Mouse (Mus musculus) MEL (cell line): ENCODE measurements around the gene Atp6v1a. TPM values are rescaled to one million over a fixed set of nuclear protein-coding genes. Genes with fewer than 3 reads are reported as not detected.

Experiments used
- DNase-seq: peaks from one replicate; pipeline ENCODE4 v3.0.0; 2011; ENCODE audit warnings: low read depth, low spot score
- H3K27ac ChIP-seq: 2 replicates; pipeline ENCODE4 v1.5.1; 2012; ENCODE audit warnings: low read depth, mild to moderate bottlenecking, control low read depth, low read length, moderate library complexity; ENCODE audit not compliant: control insufficient read depth
- H3K27me3 ChIP-seq, 2 experiments: fragments of 150-350 bp in 1 of 2; sonication (generic) in 1 of 2; 2 replicates each; pipeline ENCODE4 v1.6.1; 2012; ENCODE audit warnings: low read length in 2 of 2, mild to moderate bottlenecking in 2 of 2, improper control_type of control experiment in 1 of 2, moderate library complexity in 1 of 2; ENCODE audit not compliant: insufficient read depth in 2 of 2, control insufficient read depth in 1 of 2
- H3K36me3 ChIP-seq, 2 experiments: 2 replicates each; pipeline ENCODE4 v1.6.1; 2012 to 2014; ENCODE audit warnings: low read length in 2 of 2, improper control_type of control experiment in 1 of 2, inconsistent platforms in 1 of 2, mild to moderate bottlenecking in 1 of 2; ENCODE audit not compliant: insufficient read depth in 2 of 2, control insufficient read depth in 1 of 2
- H3K4me1 ChIP-seq, 2 experiments: fragments of 150-350 bp in 1 of 2; sonication (generic) in 1 of 2; 2 replicates each; pipeline ENCODE4 v1.6.1; 2012; ENCODE audit warnings: low read length in 2 of 2, improper control_type of control experiment in 1 of 2, mild to moderate bottlenecking in 1 of 2; ENCODE audit not compliant: insufficient read depth in 2 of 2, control insufficient read depth in 1 of 2
- H3K4me3 ChIP-seq, 2 experiments: fragments of 150-350 bp in 1 of 2; sonication (generic) in 1 of 2; 2 replicates each; pipeline ENCODE4 v1.5.1; 2012; ENCODE audit warnings: low read depth in 2 of 2, low read length in 2 of 2, mild to moderate bottlenecking in 2 of 2, moderate library complexity in 2 of 2, control low read depth in 1 of 2, improper control_type of control experiment in 1 of 2; ENCODE audit not compliant: control insufficient read depth in 1 of 2, insufficient read depth in 1 of 2
- H3K79me2 ChIP-seq: 2 replicates; pipeline ENCODE4 v1.6.1; 2012; ENCODE audit warnings: mild to moderate bottlenecking, low read length, moderate library complexity; ENCODE audit not compliant: control insufficient read depth, poor library complexity, insufficient read depth
- H3K9ac ChIP-seq: 2 replicates; pipeline ENCODE4 v1.6.1; 2012; ENCODE audit warnings: low read depth, mild to moderate bottlenecking, control low read depth, low read length, moderate library complexity; ENCODE audit not compliant: control insufficient read depth, poor library complexity, severe bottlenecking
- H3K9me3 ChIP-seq: fragments of 150-350 bp; sonication (generic); replicated peaks from 2 replicates; pipeline ENCODE4 v1.6.1; 2012; ENCODE audit warnings: mild to moderate bottlenecking, low read length, improper control_type of control experiment, moderate library complexity; ENCODE audit not compliant: insufficient read depth
- BHLHE40 ChIP-seq: IDR thresholded peaks from 2 replicates; pipeline ENCODE4 v1.6.1; 2012; ENCODE audit warnings: low read depth, mild to moderate bottlenecking, inconsistent platforms, low read length, improper control_type of control experiment, borderline replicate concordance
- CHD1 ChIP-seq: IDR thresholded peaks from 2 replicates; pipeline ENCODE4 v1.6.1; 2012; ENCODE audit warnings: low read depth, mild to moderate bottlenecking, inconsistent platforms, low read length, improper control_type of control experiment
- CHD2 ChIP-seq: IDR thresholded peaks from 2 replicates; pipeline ENCODE4 v1.6.1; 2011; ENCODE audit warnings: low read length, improper control_type of control experiment
- E2F4 ChIP-seq: IDR thresholded peaks from 2 replicates; pipeline ENCODE4 v1.6.1; 2011; ENCODE audit warnings: low read depth, low read length, improper control_type of control experiment, borderline replicate concordance
- ELF1 ChIP-seq: IDR thresholded peaks from 2 replicates; pipeline ENCODE4 v1.6.1; 2014; ENCODE audit warnings: low read depth, mild to moderate bottlenecking, inconsistent platforms, low read length, improper control_type of control experiment, moderate library complexity
- EP300 ChIP-seq, 2 experiments: IDR thresholded peaks; 2 replicates each; pipeline ENCODE4 v1.6.1; 2011; ENCODE audit warnings: improper control_type of control experiment in 2 of 2, low read length in 2 of 2, low read depth in 1 of 2, mild to moderate bottlenecking in 1 of 2
- ETS1 ChIP-seq: IDR thresholded peaks from 2 replicates; pipeline ENCODE4 v1.6.1; 2012; ENCODE audit warnings: low read depth, mild to moderate bottlenecking, inconsistent platforms, low read length, improper control_type of control experiment, moderate library complexity
- GABPA ChIP-seq: IDR thresholded peaks from 2 replicates; pipeline ENCODE4 v1.6.1; 2012; ENCODE audit warnings: low read depth, mild to moderate bottlenecking, inconsistent platforms, low read length, improper control_type of control experiment, moderate library complexity
- HCFC1 ChIP-seq: IDR thresholded peaks from 2 replicates; pipeline ENCODE4 v1.6.1; 2012; ENCODE audit warnings: low read depth, mild to moderate bottlenecking, inconsistent platforms, low read length, improper control_type of control experiment, moderate library complexity
- JUND ChIP-seq: IDR thresholded peaks from 2 replicates; pipeline ENCODE4 v1.6.1; 2011; ENCODE audit warnings: low read depth, mild to moderate bottlenecking, improper control_type of control experiment, low read length
- MAFK ChIP-seq: IDR thresholded peaks from 2 replicates; pipeline ENCODE4 v1.6.1; 2011; ENCODE audit warnings: low read depth, mild to moderate bottlenecking, low read length, improper control_type of control experiment, borderline replicate concordance
- MXI1 ChIP-seq: IDR thresholded peaks from 2 replicates; pipeline ENCODE4 v1.6.1; 2011; ENCODE audit warnings: mild to moderate bottlenecking, low read depth, low read length, improper control_type of control experiment
- MYB ChIP-seq: IDR thresholded peaks from 2 replicates; pipeline ENCODE4 v1.6.1; 2011; ENCODE audit warnings: mild to moderate bottlenecking, low read depth, low read length, improper control_type of control experiment
- NRF1 ChIP-seq: IDR thresholded peaks from 2 replicates; pipeline ENCODE4 v1.6.1; 2014; ENCODE audit warnings: low read depth, mild to moderate bottlenecking, inconsistent platforms, low read length, improper control_type of control experiment, moderate library complexity; ENCODE audit not compliant: poor library complexity, insufficient read depth, severe bottlenecking
- POLR2AphosphoS2 ChIP-seq: IDR thresholded peaks from 2 replicates; pipeline ENCODE4 v1.6.1; 2011; ENCODE audit warnings: low read length, improper control_type of control experiment
- POLR2AphosphoS5 ChIP-seq: IDR thresholded peaks from 2 replicates; pipeline ENCODE4 v1.6.1; 2012; ENCODE audit warnings: low read depth, borderline replicate concordance, mild to moderate bottlenecking, inconsistent platforms, low read length, moderate library complexity, mixed read lengths
- RAD21 ChIP-seq: IDR thresholded peaks from 2 replicates; pipeline ENCODE4 v1.6.1; 2011; ENCODE audit warnings: mild to moderate bottlenecking, low read depth, low read length, improper control_type of control experiment
- RCOR1 ChIP-seq: IDR thresholded peaks from 2 replicates; pipeline ENCODE4 v1.6.1; 2012; ENCODE audit warnings: low read depth, mild to moderate bottlenecking, inconsistent platforms, low read length, improper control_type of control experiment
- SMC3 ChIP-seq: IDR thresholded peaks from 2 replicates; pipeline ENCODE4 v1.6.1; 2011; ENCODE audit warnings: low read depth, low read length, improper control_type of control experiment
- TAL1 ChIP-seq: IDR thresholded peaks from 2 replicates; pipeline ENCODE4 v1.6.1; 2012; ENCODE audit warnings: mild to moderate bottlenecking, inconsistent platforms, low read length, moderate library complexity, mixed read lengths
- TBP ChIP-seq: IDR thresholded peaks from 2 replicates; pipeline ENCODE4 v1.8.0; 2011; ENCODE audit warnings: low read depth, low read length, improper control_type of control experiment
- TCF12 ChIP-seq: IDR thresholded peaks from 2 replicates; pipeline ENCODE4 v1.6.1; 2014; ENCODE audit warnings: low read depth, mild to moderate bottlenecking, inconsistent platforms, low read length, improper control_type of control experiment, moderate library complexity
- USF1 ChIP-seq: IDR thresholded peaks from 2 replicates; pipeline ENCODE4 v1.6.1; 2014; ENCODE audit warnings: low read depth, mild to moderate bottlenecking, inconsistent platforms, low read length, improper control_type of control experiment, moderate library complexity
- USF2 ChIP-seq, 2 experiments: IDR thresholded peaks; 2 replicates each; pipeline ENCODE4 v1.6.1; 2011 to 2012; ENCODE audit warnings: improper control_type of control experiment in 2 of 2, low read length in 2 of 2, borderline replicate concordance in 1 of 2, inconsistent platforms in 1 of 2, low read depth in 1 of 2, mild to moderate bottlenecking in 1 of 2; ENCODE audit not compliant: insufficient read depth in 1 of 2
- ZC3H11A ChIP-seq: IDR thresholded peaks from 2 replicates; pipeline ENCODE4 v1.6.1; 2012; ENCODE audit warnings: low read depth, mild to moderate bottlenecking, inconsistent platforms, low read length, improper control_type of control experiment
- ZMIZ1 ChIP-seq: IDR thresholded peaks from 2 replicates; pipeline ENCODE4 v1.6.1; 2012; ENCODE audit warnings: low read depth, mild to moderate bottlenecking, inconsistent platforms, low read length, improper control_type of control experiment, moderate library complexity
- polyA plus RNA-seq, 2 experiments: library from polyadenylated mRNA; stranded (reverse) in 1 of 2; unstranded in 1 of 2; fragments of >175 nt in 1 of 2; fragments of >200 nt in 1 of 2; gene quantifications; 2 replicates each; pipeline versions ENCODE4 v1.2.1 to v1.2.4; 2012; ENCODE audit warnings: low replicate concordance in 2 of 2, low read depth in 1 of 2; ENCODE audit not compliant: insufficient read length in 2 of 2, insufficient read depth in 1 of 2, missing spikeins in 1 of 2
- total RNA-seq: library from RNA; depleted of rRNA; stranded (reverse); fragments of 300-350 nt; gene quantifications from 2 replicates; pipeline ENCODE4 v1.2.3, GENCODE M21; 2012

Gene Atp6v1a
- total and polyA plus RNA-seq, 3 experiments = 34.9 to 38.5 TPM; not detected in 1

- TF ChIP-seq MYB (no peak), USF1 (no peak), RAD21 (no peak; the same call in 1 of the 2 replicates), TBP (peak; percentile 73), CHD1 (no peak), E2F4 (peak; percentile 42; the same call in 1 of the 2 replicates), GABPA (no peak), ELF1 (peak; percentile 75), NRF1 (peak; percentile 29; the same call in 1 of the 2 replicates), SMC3 (peak; percentile 39; the same call in 1 of the 2 replicates), POLR2AphosphoS5 (no peak), EP300 (IDR thresholded peaks at IDR 0.05; ENCODE audit: low read depth in 1 of 2, low read length in 2 of 2) (no peak), RCOR1 (no peak)
Measured at GRCm38 (mm10) chr16:44172297-44173154, 33.0 kb upstream of the Atp6v1a start (continued).

GRCm38 (mm10) chr16:44168990-44169389 is 29.5 kb upstream of the Atp6v1a start:
- H3K27me3 ChIP-seq = no peaks in the 10 kb centered on the region
- no peaks in the 10 kb centered on the region for H3K9me3 ChIP-seq
- H3K36me3 ChIP-seq = peaks cover 0 to 20% of the 10 kb centered on the region in 2 experiments; a peak in 2 of 4 replicates
- TF ChIP-seq BHLHE40 = no peak
- no peak overlapping the region for H3K9ac ChIP-seq
- H3K4me1 ChIP-seq = peaks cover 0 to 5% of the 10 kb centered on the region in 2 experiments; a peak in 3 of 4 replicates
- no peak overlapping the region for H3K27ac ChIP-seq
- peaks cover 8% of the 10 kb centered on the region; the same call in 1 of the 2 replicates for H3K79me2 ChIP-seq
- DNase-seq = no peak
- no peak overlapping the region for H3K4me3 ChIP-seq

GRCm38 (mm10) chr16:44165182-44165581 is 25.7 kb upstream of the Atp6v1a start:
- H3K4me3 ChIP-seq = no peak overlapping the region
- no peak overlapping the region for H3K9ac ChIP-seq
- no peaks in the 10 kb centered on the region for H3K9me3 ChIP-seq
- H3K79me2 ChIP-seq = no peaks in the 10 kb centered on the region
- no peak overlapping the region for H3K27ac ChIP-seq
- peaks cover 0 to 5% of the 10 kb centered on the region in 2 experiments; a peak in 2 of 4 replicates for H3K4me1 ChIP-seq
- peak; percentile 64 for DNase-seq
- H3K27me3 ChIP-seq = no peaks in the 10 kb centered on the region
- peaks cover 12 to 20% of the 10 kb centered on the region in 2 experiments; a peak in 3 of 4 replicates for H3K36me3 ChIP-seq
- TF ChIP-seq MAFK (no peak), HCFC1 (no peak), MYB (no peak), ZMIZ1 (no peak), NRF1 (no peak), POLR2AphosphoS2 (no peak; the same call in 1 of the 2 replicates), ETS1 (no peak), USF1 (no peak), USF2 (IDR thresholded peaks at IDR 0.05; ENCODE audit: borderline replicate concordance in 1 of 2, insufficient read depth in 1 of 2, low read depth in 1 of 2, low read length in 2 of 2) (no peak), E2F4 (no peak), ZC3H11A (no peak), CHD2 (no peak), POLR2AphosphoS5 (no peak), JUND (no peak), MXI1 (no peak), RAD21 (no peak), RCOR1 (no peak), TCF12 (no peak), TAL1 (no peak)
